Mouse (Mus musculus) liver, embryonic 13.5 days (tissue): ENCODE data around the gene Klk7. TPM values are rescaled to one million over a fixed set of nuclear protein-coding genes. Genes with fewer than 3 reads are reported as not detected.

Experiments used
- ATAC-seq: fragments of 200-750 bp; cut with Nextera tagmentation; 2 replicates; pipeline ENCODE4 v1.8.0; 2017; ENCODE audit warnings: low read depth, mild to moderate bottlenecking, moderate number of reproducible peaks, moderate library complexity
- DNase-seq: peaks from one replicate; pipeline ENCODE4 v3.0.0; 2022
- H3K27ac ChIP-seq: fragments of 300-500 bp; sonication (generic); 2 replicates; pipeline ENCODE4 v1.5.1; 2015; ENCODE audit warnings: moderate library complexity, mild to moderate bottlenecking, inconsistent platforms
- H3K27me3 ChIP-seq: fragments of 300-500 bp; sonication (generic); 2 replicates; pipeline ENCODE4 v1.6.1; 2015; ENCODE audit warnings: mild to moderate bottlenecking, inconsistent platforms
- H3K36me3 ChIP-seq: fragments of 300-500 bp; sonication (generic); 2 replicates; pipeline ENCODE4 v1.6.1; 2015; ENCODE audit warnings: mild to moderate bottlenecking, inconsistent platforms
- H3K4me1 ChIP-seq: fragments of 300-500 bp; sonication (generic); replicated peaks from 2 replicates; pipeline ENCODE4 v1.6.1; 2015; ENCODE audit warnings: inconsistent platforms
- H3K4me2 ChIP-seq: fragments of 300-500 bp; sonication (generic); 2 replicates; pipeline ENCODE4 v1.6.1; 2015; ENCODE audit warnings: inconsistent platforms, mild to moderate bottlenecking, moderate library complexity
- H3K4me3 ChIP-seq: fragments of 300-500 bp; sonication (generic); replicated peaks from 2 replicates; pipeline ENCODE4 v1.5.1; 2015; ENCODE audit warnings: mild to moderate bottlenecking, inconsistent platforms
- H3K9ac ChIP-seq: fragments of 300-500 bp; sonication (generic); 2 replicates; pipeline ENCODE4 v1.6.1; 2015; ENCODE audit warnings: mild to moderate bottlenecking, inconsistent platforms
- H3K9me3 ChIP-seq: fragments of 300-500 bp; sonication (generic); replicated peaks from 2 replicates; pipeline ENCODE4 v1.6.1; 2016; ENCODE audit warnings: inconsistent platforms
- WGBS: fragments of 180-500 bp; shearing (Covaris S2); methylation state at CpG from one replicate; pipeline ENCODE4 v1.1.7; 2015; ENCODE audit not compliant: insufficient replicate concordance; 5-methylcytosine and 5-hydroxymethylcytosine counted together
- polyA plus RNA-seq: library from polyadenylated mRNA; unstranded; fragments of >200 nt; fragmentation: Nextera tagmentation; extraction: Ambion mirVana; gene quantifications from 2 replicates; pipeline ENCODE4 v1.2.1, GENCODE M21; 2015

The Klk7 gene
- polyA plus RNA-seq: not detected in 2 replicates

- no peaks in the 10 kb centered on the region for H3K27me3 ChIP-seq
- ATAC-seq (no peak), DNase-seq (no peak)
- H3K4me3 ChIP-seq: no peak within 1 kb of the TSS
- H3K4me2 ChIP-seq: no peak within 1 kb of the TSS
- 50% methylated on average over 5 of the region's 5 CpGs for WGBS
- no peak within 1 kb of the TSS for H3K9ac ChIP-seq
- no peaks in the 10 kb centered on the region for H3K9me3 ChIP-seq
- H3K4me1 ChIP-seq: no peaks in the 10 kb centered on the region
- H3K36me3 ChIP-seq: no peaks in the 10 kb centered on the region
- no peak within 1 kb of the TSS for H3K27ac ChIP-seq
Measured at GRCm38 (mm10) chr7:43810994-43811393, at the start of gene Klk7. Gene Klk7, plus strand, starts transcription at chr7:43811294.

GRCm38 (mm10) chr7:43766484-43766883 is 44.6 kb upstream of the Klk7 start:
- no peak overlapping the region for H3K9ac ChIP-seq
- no peak overlapping the region for H3K4me2 ChIP-seq
- no peak overlapping the region for H3K27ac ChIP-seq
- DNase-seq (no peak), ATAC-seq (no peak)
- H3K4me1 ChIP-seq: no peaks in the 10 kb centered on the region
- H3K9me3 ChIP-seq: no peaks in the 10 kb centered on the region
- WGBS: 46% methylated on average over 8 of the region's 8 CpGs
- H3K27me3 ChIP-seq: no peaks in the 10 kb centered on the region
- H3K4me3 ChIP-seq: no peak overlapping the region
- H3K36me3 ChIP-seq: no peaks in the 10 kb centered on the region

DNA sequence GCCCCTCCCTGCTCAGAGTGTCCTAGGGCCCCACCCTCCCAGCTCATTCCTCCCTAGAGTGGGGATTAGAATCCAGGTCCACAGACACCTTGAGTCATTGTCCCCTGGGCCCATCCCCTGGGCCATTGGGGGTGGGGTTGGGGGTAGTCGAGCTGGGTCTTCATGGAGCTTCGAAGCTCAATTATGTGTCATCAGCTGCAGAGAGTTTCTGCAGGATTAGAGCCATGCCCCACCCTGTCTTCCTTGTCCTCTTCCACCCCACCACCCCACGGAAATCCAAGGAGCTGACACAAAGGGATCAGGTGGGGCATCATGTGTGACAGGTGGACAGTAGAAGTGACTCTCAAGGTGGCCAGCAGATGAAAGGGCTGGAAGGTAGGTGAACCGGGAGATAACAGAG is 42.5 kb upstream of the Klk7 start, which contains the start of gene Klk12:
TSS of gene Klk12 (plus strand) at position 301 of the 400 bp plus-strand sequence.
- no peak within 1 kb of the TSS for H3K9ac ChIP-seq
- H3K4me3 ChIP-seq: no peak within 1 kb of the TSS
- H3K27me3 ChIP-seq: no peaks in the 10 kb centered on the region
- no peak for DNase-seq
- no peaks in the 10 kb centered on the region for H3K4me1 ChIP-seq
- no peak for ATAC-seq
- 52% methylated on average over 4 of the region's 4 CpGs for WGBS
- H3K4me2 ChIP-seq: no peak within 1 kb of the TSS
- no peaks in the 10 kb centered on the region for H3K36me3 ChIP-seq
- no peak within 1 kb of the TSS for H3K27ac ChIP-seq
- no peaks in the 10 kb centered on the region for H3K9me3 ChIP-seq

GRCm38 (mm10) chr7:43769636-43770035 is 41.5 kb upstream of the Klk7 start:
- no peaks in the 10 kb centered on the region for H3K36me3 ChIP-seq
- H3K27ac ChIP-seq: no peak overlapping the region
- no peak overlapping the region for H3K4me2 ChIP-seq
- no peak overlapping the region for H3K9ac ChIP-seq
- no peaks in the 10 kb centered on the region for H3K9me3 ChIP-seq
- no peak overlapping the region for H3K4me3 ChIP-seq
- H3K4me1 ChIP-seq: no peaks in the 10 kb centered on the region
- H3K27me3 ChIP-seq: no peaks in the 10 kb centered on the region
- ATAC-seq (no peak), DNase-seq (no peak)
- WGBS: 67% methylated on average over 8 of the region's 8 CpGs

DNA sequence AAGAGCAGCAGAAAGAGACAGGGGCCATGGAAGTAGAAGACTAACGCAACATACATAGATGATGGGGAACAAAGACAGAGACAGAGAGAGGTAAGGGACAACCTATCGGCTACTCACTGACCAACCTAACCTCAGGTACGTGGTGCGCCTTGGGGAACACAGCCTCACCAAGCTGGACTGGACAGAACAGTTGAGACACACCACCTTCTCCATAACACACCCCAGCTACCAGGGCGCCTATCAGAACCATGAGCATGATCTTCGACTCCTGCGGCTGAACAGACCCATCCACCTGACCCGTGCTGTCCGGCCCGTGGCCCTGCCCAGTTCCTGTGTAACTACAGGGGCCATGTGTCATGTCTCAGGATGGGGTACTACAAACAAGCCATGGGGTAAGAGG is 40.4 kb upstream of the Klk7 start:
- H3K9ac ChIP-seq: no peak overlapping the region
- no peaks in the 10 kb centered on the region for H3K9me3 ChIP-seq
- ATAC-seq (no peak), DNase-seq (no peak)
- 77% methylated on average over 10 of the region's 10 CpGs for WGBS
- no peaks in the 10 kb centered on the region for H3K27me3 ChIP-seq
- H3K27ac ChIP-seq: no peak overlapping the region
- no peak overlapping the region for H3K4me2 ChIP-seq
- H3K4me1 ChIP-seq: no peaks in the 10 kb centered on the region
- H3K36me3 ChIP-seq: no peaks in the 10 kb centered on the region
- H3K4me3 ChIP-seq: no peak overlapping the region

- no peak overlapping the region for H3K4me2 ChIP-seq
- H3K9ac ChIP-seq: no peak overlapping the region
- H3K4me1 ChIP-seq: no peaks in the 10 kb centered on the region
- no peak overlapping the region for H3K27ac ChIP-seq
- ATAC-seq (no peak), DNase-seq (no peak)
- H3K4me3 ChIP-seq: no peak overlapping the region
- H3K9me3 ChIP-seq: no peaks in the 10 kb centered on the region
- no peaks in the 10 kb centered on the region for H3K36me3 ChIP-seq
- no peaks in the 10 kb centered on the region for H3K27me3 ChIP-seq
- WGBS: 69% methylated on average over 6 of the region's 6 CpGs
Measured at GRCm38 (mm10) chr7:43771916-43772315, 39.2 kb upstream of the Klk7 start.

- no peaks in the 10 kb centered on the region for H3K9me3 ChIP-seq
- ATAC-seq: no peak
- H3K36me3 ChIP-seq: no peaks in the 10 kb centered on the region
- no peak for DNase-seq
- no peaks in the 10 kb centered on the region for H3K4me1 ChIP-seq
- 70% methylated on average over 3 of the region's 3 CpGs for WGBS
- H3K9ac ChIP-seq: no peak overlapping the region
- H3K4me3 ChIP-seq: no peak overlapping the region
- no peaks in the 10 kb centered on the region for H3K27me3 ChIP-seq
- no peak overlapping the region for H3K27ac ChIP-seq
- no peak overlapping the region for H3K4me2 ChIP-seq
Measured at GRCm38 (mm10) chr7:43772901-43773300, 38.2 kb upstream of the Klk7 start.

GRCm38 (mm10) chr7:43774364-43774763 is 36.7 kb upstream of the Klk7 start, which contains the start of gene Klk11:
Gene Klk11, plus strand, starts transcription at chr7:43774604.
- Histone ChIP-seq H3K9ac (no peak within 1 kb of the TSS), H3K4me3 (no peak within 1 kb of the TSS), H3K4me2 (no peak within 1 kb of the TSS), H3K27ac (no peak within 1 kb of the TSS), H3K27me3 (no peaks in the 10 kb centered on the region), H3K4me1 (no peaks in the 10 kb centered on the region), H3K36me3 (no peaks in the 10 kb centered on the region), H3K9me3 (no peaks in the 10 kb centered on the region)
- DNase-seq (no peak), ATAC-seq (no peak)
- WGBS: 66% methylated on average over 5 of the region's 5 CpGs

GRCm38 (mm10) chr7:43774802-43775201 is 36.3 kb upstream of the Klk7 start:
- H3K36me3 ChIP-seq: no peaks in the 10 kb centered on the region
- H3K27ac ChIP-seq: no peak overlapping the region
- H3K9ac ChIP-seq: no peak overlapping the region
- no peaks in the 10 kb centered on the region for H3K27me3 ChIP-seq
- 56% methylated on average over 6 of the region's 6 CpGs for WGBS
- H3K4me1 ChIP-seq: no peaks in the 10 kb centered on the region
- ATAC-seq (no peak), DNase-seq (no peak)
- no peak overlapping the region for H3K4me3 ChIP-seq
- no peak overlapping the region for H3K4me2 ChIP-seq
- H3K9me3 ChIP-seq: no peaks in the 10 kb centered on the region

DNA sequence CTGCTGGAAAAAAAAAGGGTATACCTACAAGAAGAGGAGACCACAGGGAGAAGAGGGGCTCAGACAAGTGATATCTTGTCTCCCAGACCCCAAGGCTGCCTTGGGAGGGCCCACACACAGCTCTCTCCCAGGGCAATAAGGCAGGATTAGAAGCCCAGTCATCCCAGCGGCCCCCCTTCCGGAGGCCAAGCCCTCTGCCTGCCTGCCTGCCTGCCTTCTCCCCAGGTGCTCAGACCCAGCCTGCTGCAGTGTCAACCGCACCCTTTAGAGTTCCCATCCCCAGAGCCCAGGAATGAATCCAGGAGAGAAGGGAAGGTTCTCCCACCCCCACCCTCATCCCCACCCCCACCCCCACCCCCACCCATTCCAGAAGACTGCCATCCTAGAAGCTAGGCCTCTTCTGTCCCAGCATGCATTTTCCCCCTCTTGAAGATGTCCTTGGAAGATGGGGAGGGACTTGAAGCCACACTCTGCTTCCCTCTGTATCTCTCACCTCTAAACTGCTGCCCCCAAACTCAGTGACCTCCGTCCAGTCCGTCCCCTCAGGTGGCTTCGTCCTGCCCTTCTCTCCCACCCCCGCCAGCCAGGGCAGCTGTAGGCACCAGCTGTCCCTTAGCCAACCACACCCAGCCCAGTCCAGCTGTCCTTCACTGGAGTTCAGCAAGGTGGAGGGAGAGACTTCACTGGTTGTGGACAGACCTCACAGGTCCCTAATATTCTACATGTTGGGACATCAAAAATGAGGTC is 35.6 kb upstream of the Klk7 start:
- DNase-seq: no peak
- ATAC-seq: no peak
- H3K9me3 ChIP-seq: no peaks in the 10 kb centered on the region

DNA sequence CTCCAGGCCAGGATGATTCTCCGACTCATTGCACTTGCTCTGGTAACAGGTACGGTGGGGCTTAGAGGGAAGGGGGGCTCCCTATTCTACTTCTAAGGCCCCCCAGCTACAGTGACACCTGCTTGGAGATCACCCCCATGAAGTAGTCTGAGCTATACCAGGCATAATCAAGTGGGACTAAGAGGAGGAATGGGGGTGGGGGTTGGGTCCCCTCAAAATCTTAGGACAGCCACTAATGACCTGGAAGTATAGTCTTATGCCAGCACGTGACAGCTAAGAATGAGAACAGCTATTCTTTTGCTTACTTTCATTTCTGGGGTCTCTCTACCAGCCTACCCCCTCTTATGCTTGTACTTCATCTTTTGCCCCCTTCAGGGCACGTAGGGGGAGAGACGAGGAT is 34.6 kb upstream of the Klk7 start:
- H3K4me2 ChIP-seq: no peak overlapping the region
- WGBS: 71% methylated on average over 5 of the region's 5 CpGs
- ATAC-seq: no peak
- no peak for DNase-seq
- no peaks in the 10 kb centered on the region for H3K9me3 ChIP-seq
- H3K4me3 ChIP-seq: no peak overlapping the region
- no peak overlapping the region for H3K27ac ChIP-seq
- no peaks in the 10 kb centered on the region for H3K27me3 ChIP-seq
- no peak overlapping the region for H3K9ac ChIP-seq
- no peaks in the 10 kb centered on the region for H3K4me1 ChIP-seq
- no peaks in the 10 kb centered on the region for H3K36me3 ChIP-seq

More for the DNA sequence above, 35.6 kb upstream of the Klk7 start:
- H3K27ac ChIP-seq: no peak overlapping the region
- H3K4me2 ChIP-seq: no peak overlapping the region
- H3K4me1 ChIP-seq: no peaks in the 10 kb centered on the region
- no peak overlapping the region for H3K9ac ChIP-seq
- WGBS: 57% methylated on average over 7 of the region's 7 CpGs
- no peaks in the 10 kb centered on the region for H3K36me3 ChIP-seq
- H3K4me3 ChIP-seq: no peak overlapping the region
- H3K27me3 ChIP-seq: no peaks in the 10 kb centered on the region

DNA sequence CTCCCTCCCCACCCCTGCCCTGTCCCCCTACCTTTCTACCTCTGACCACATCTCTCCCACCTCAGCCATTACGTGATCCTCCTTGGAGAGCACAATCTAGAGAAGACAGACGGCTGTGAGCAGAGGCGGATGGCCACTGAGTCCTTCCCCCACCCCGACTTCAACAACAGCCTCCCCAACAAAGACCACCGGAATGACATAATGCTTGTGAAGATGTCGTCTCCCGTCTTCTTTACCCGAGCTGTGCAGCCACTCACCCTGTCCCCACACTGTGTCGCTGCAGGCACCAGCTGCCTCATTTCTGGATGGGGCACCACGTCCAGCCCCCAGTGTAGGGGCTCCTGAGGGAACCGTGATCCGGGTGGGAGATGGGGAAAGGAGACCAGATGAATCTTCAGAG is 33.7 kb upstream of the Klk7 start:
- Histone ChIP-seq H3K4me1 (0 out of 2 replicates have a peak, but pooled peaks cover 1% of the 10 kb centered on the region), H3K4me3 (no peak overlapping the region), H3K36me3 (no peaks in the 10 kb centered on the region), H3K27me3 (no peaks in the 10 kb centered on the region), H3K9ac (no peak overlapping the region), H3K27ac (no peak overlapping the region), H3K4me2 (no peak overlapping the region), H3K9me3 (no peaks in the 10 kb centered on the region)
- WGBS: 67% methylated on average over 12 of the region's 12 CpGs
- no peak for ATAC-seq
- no peak for DNase-seq
